Mouse (Mus musculus) thymus, adult 2 months (tissue): Measurements from ENCODE around the gene Ccdc136. TPM values are rescaled to one million over a fixed set of nuclear protein-coding genes. Genes with fewer than 3 reads are reported as not detected.

Source experiments
- DNase-seq: peaks from one replicate; pipeline ENCODE4 v3.0.0; 2021
- H3K27ac ChIP-seq: fragments of 200-500 bp; 2 replicates; pipeline ENCODE4 v1.5.1; 2012; ENCODE audit warnings: low read length, control low read depth; ENCODE audit not compliant: control insufficient read depth, insufficient read depth
- H3K27me3 ChIP-seq: fragments of 200-500 bp; 2 replicates; pipeline ENCODE4 v1.6.1; 2012; ENCODE audit warnings: mild to moderate bottlenecking, low read length, moderate library complexity, mixed read lengths; ENCODE audit not compliant: control insufficient read depth, insufficient read depth
- H3K36me3 ChIP-seq: fragments of 200-500 bp; 2 replicates; pipeline ENCODE4 v1.6.1; 2012; ENCODE audit warnings: mild to moderate bottlenecking, low read length, moderate library complexity; ENCODE audit not compliant: control insufficient read depth, insufficient read depth
- H3K4me1 ChIP-seq: fragments of 200-500 bp; replicated peaks from 2 replicates; pipeline ENCODE4 v1.6.1; 2012; ENCODE audit warnings: low read length; ENCODE audit not compliant: control insufficient read depth, insufficient read depth
- H3K4me3 ChIP-seq: fragments of 200-500 bp; 2 replicates; pipeline ENCODE4 v1.5.1; 2012; ENCODE audit warnings: mild to moderate bottlenecking, low read length, control low read depth, moderate library complexity; ENCODE audit not compliant: control insufficient read depth, insufficient read depth
- CTCF ChIP-seq: fragments of 200-500 bp; IDR thresholded peaks from 2 replicates; pipeline ENCODE4 v1.5.1; 2012; ENCODE audit warnings: mild to moderate bottlenecking, control low read depth, low read length, moderate library complexity, borderline replicate concordance; ENCODE audit not compliant: control insufficient read depth, poor library complexity, insufficient read depth; ENCODE audit errors: extremely low read depth
- POLR2A ChIP-seq: fragments of 200-500 bp; IDR thresholded peaks from 2 replicates; pipeline ENCODE4 v1.6.1; 2012; ENCODE audit warnings: mild to moderate bottlenecking, low read length, control low read depth, moderate library complexity; ENCODE audit not compliant: control insufficient read depth, poor library complexity, insufficient read depth; ENCODE audit errors: extremely low read depth
- WGBS: fragments of 180-500 bp; shearing (Covaris S2); methylation state at CpG from one replicate; pipeline ENCODE4 v1.1.7; 2018; 5-methylcytosine and 5-hydroxymethylcytosine counted together
- polyA plus RNA-seq: library from polyadenylated mRNA; depleted of rRNA; stranded (reverse); fragments of >200 nt; gene quantifications from 2 replicates; pipeline ENCODE4 v1.2.3, GENCODE M21; 2012

Gene Ccdc136
- polyA plus RNA-seq, 1 experiment, result 1.3 TPM

GRCm38 (mm10) chr6:29430681-29431420, 34.7 kb downstream of the Ccdc136 start:
- DNase-seq, result no peak
- WGBS, result 83% methylated on average over 15 of the region's 15 CpGs
- no peaks in the 10 kb centered on the region for H3K36me3 ChIP-seq
- H3K27ac ChIP-seq, result no peak overlapping the region
- no peaks in the 10 kb centered on the region for H3K4me1 ChIP-seq
- TF ChIP-seq CTCF (no peak), POLR2A (no peak)
- H3K4me3 ChIP-seq, result no peak overlapping the region
- H3K27me3 ChIP-seq, result no peaks in the 10 kb centered on the region; the same call in 1 of the 2 replicates

DNA sequence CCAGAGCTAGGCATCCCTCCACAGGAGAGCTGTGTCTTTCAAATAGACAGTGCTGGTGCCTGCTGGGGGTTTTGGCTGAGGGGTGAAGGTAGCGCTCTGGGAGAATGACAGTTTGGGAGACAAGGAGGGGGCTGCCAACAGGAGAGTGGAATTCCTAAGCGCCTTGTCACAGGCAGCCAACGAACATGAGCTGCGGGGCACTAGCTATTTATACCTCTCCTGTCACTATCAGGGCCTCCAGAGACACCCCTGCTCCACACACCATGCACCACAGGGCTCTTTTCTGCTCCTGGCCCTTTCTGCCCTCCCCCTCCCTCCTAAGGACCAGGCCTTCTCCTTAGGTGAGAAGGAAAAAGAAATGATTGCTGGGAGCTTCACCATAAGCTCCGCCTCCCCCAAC, 35.4 kb downstream of the Ccdc136 start:
- DNase-seq, result no peak
- H3K27me3 ChIP-seq, result no peaks in the 10 kb centered on the region; the same call in 1 of the 2 replicates
- H3K4me1 ChIP-seq, result no peaks in the 10 kb centered on the region
- no peak for TF ChIP-seq POLR2A
- H3K36me3 ChIP-seq, result no peaks in the 10 kb centered on the region
- WGBS, result 86% methylated on average over 5 of the region's 5 CpGs
- no peak overlapping the region for H3K27ac ChIP-seq
- no peak overlapping the region for H3K4me3 ChIP-seq

GRCm38 (mm10) chr6:29432156-29432555, 36.0 kb downstream of the Ccdc136 start:
- Histone ChIP-seq H3K4me1 (no peaks in the 10 kb centered on the region), H3K27ac (no peak overlapping the region), H3K4me3 (no peak overlapping the region), H3K27me3 (no peaks in the 10 kb centered on the region; the same call in 1 of the 2 replicates), H3K36me3 (no peaks in the 10 kb centered on the region)
- 69% methylated on average over 3 of the region's 3 CpGs for WGBS
- DNase-seq, result no peak
- no peak for TF ChIP-seq POLR2A
- no peak for TF ChIP-seq CTCF

DNA sequence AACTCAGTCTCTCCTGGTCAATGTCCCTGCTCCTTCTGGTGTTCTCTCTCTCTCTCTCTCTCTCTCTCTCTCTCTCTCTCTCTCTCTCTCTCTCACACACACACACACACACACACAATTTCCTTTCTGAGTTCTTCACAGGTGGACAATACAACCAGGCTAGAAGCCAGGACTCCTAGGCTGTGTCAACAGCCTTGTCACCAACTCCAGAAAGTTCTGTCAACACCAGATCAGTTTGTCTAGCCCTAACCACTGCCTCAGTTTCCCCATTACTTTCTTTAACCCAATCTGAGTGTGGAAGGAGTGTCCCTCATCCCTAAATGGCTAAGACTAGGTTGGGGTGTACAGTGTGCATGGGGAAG, 36.5 kb downstream of the Ccdc136 start:
- no peak overlapping the region for H3K27ac ChIP-seq
- no peaks in the 10 kb centered on the region for H3K4me1 ChIP-seq
- no peaks in the 10 kb centered on the region for H3K36me3 ChIP-seq
- H3K27me3 ChIP-seq, result no peaks in the 10 kb centered on the region; the same call in 1 of the 2 replicates
- TF ChIP-seq CTCF, result no peak
- no peak for TF ChIP-seq POLR2A
- DNase-seq, result no peak
- H3K4me3 ChIP-seq, result no peak overlapping the region

DNA sequence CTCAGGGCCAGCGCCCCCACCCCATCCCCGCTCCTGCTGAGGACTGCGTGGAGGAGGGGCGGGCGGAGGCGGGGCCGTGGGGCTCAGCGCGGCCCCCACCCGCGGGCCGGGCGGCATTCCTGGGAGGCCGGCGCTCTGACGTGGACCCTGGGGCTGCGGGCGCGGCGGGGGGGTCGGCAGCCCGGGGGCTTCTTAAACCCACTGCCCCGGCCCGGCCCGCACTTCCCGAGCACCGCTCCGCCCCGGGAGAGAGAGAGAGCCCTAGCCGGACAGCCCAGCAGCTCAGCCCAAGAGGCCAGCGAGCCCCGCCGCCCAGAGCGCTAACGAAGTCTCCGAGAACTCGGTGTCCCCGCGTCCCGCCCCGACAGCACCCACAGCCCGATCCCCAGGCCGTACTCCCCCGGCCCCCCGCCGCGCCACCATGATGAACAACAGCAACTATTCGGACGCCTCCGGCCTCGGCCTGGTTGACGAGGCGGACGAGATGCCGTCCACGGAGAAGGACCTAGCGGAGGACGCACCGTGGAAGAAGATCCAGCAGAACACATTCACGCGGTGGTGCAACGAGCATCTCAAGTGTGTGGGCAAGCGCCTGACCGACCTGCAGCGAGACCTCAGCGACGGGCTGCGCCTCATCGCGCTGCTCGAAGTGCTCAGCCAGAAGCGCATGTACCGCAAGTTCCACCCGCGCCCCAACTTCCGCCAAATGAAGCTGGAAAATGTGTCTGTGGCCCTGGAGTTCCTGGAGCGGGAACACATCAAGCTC, 37.1 kb downstream of the Ccdc136 start, which contains the start of gene Flnc:
TSS of gene Flnc (plus strand) at position 219 of the 766 bp plus-strand sequence.
- no peaks in the 10 kb centered on the region for H3K36me3 ChIP-seq
- H3K27me3 ChIP-seq, result no peaks in the 10 kb centered on the region; the same call in 1 of the 2 replicates
- no peaks in the 10 kb centered on the region for H3K4me1 ChIP-seq
- H3K27ac ChIP-seq, result no peak within 1 kb of the TSS
- DNase-seq, result no peak
- no peak within 1 kb of the TSS for H3K4me3 ChIP-seq
- WGBS, result 4% methylated on average over 76 of the region's 77 CpGs
- TF ChIP-seq CTCF (no peak), POLR2A (no peak)

DNA sequence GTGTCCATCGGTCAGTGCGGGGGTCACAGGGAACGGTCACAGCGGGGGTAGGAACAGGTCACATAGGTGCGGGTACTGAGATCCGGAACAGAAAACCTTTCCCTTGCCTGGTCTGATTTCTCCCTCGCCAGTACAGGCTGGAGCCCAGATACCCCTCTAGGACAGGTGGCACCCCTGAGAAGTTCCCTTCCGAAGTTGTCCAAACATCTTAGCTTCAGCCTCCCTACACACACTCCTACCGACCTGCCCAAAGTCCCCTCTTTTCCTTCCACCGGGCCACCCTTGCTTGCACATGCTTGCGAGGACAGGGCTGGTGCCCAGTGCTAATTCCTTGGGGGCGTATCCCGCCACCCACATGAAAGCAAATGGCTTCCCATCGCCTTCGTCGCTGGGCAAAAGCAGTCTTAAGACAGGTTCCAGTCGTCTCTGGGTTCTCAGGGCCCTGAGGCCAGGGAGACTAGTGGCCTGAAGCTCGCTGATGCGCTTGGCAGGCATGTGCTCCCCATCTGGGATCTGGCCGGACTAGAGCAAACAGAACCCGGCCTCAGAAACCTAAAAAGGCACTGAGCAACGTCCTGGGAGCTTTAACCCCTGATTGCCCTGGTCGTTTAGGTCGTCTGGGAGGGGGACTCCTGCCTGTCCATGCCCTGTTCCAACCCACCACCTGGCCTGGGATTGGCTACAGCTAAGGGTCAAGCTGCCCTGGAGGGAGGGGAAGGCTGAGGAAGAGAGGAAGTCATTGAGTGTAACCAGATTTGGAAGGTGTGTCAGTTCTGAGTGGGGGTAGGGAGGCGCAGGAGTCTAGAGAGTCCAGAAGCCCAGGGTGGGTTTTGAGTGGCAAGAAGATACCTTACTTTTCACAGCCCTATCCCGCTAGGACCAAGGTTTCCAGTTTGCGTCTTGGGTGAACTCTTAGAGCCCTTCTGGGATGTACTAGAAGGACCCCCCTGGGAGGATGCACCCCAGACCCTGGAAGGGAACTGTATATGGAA, 38.0 kb downstream of the Ccdc136 start:
- no peaks in the 10 kb centered on the region; the same call in 1 of the 2 replicates for H3K27me3 ChIP-seq

More for the DNA sequence above, 38.0 kb downstream of the Ccdc136 start:
- TF ChIP-seq POLR2A (no peak), CTCF (no peak)
- no peaks in the 10 kb centered on the region for H3K4me1 ChIP-seq
- H3K36me3 ChIP-seq, result no peaks in the 10 kb centered on the region
- no peak for DNase-seq
- H3K27ac ChIP-seq, result no peak overlapping the region
- 15% methylated on average over 27 of the region's 27 CpGs for WGBS
- H3K4me3 ChIP-seq, result no peak overlapping the region
